Mouse (Mus musculus) gastrocnemius, adult 18-20 months (tissue): ENCODE measurements at regions not wholly inside any gene's neighbourhood (a gene's known extent, or its start where the extent isn't known, plus 50 kb on each side); places are given as distances from the start of the nearest gene placed in this dataset. TPM values are rescaled to one million over a fixed set of nuclear protein-coding genes. Genes with fewer than 3 reads are reported as not detected.
A peak's percentile ranks its signal among the peaks of the same experiment; 100 is the strongest.

Experiments used
- DNase-seq: peaks from one replicate; pipeline ENCODE4 v3.0.0; 2021; ENCODE audit warnings: low spot score
- microRNA-seq: library from miRNA; unstranded; fragments of <30 nt; microRNA quantifications from one replicate; pipeline ENCODE4 v1.2.0, GENCODE M21; 2021

- DNase-seq: no peak
Observed at GRCm38 (mm10) chr7:36538111-36538510, 159.8 kb upstream of the Tshz3 start.

DNA sequence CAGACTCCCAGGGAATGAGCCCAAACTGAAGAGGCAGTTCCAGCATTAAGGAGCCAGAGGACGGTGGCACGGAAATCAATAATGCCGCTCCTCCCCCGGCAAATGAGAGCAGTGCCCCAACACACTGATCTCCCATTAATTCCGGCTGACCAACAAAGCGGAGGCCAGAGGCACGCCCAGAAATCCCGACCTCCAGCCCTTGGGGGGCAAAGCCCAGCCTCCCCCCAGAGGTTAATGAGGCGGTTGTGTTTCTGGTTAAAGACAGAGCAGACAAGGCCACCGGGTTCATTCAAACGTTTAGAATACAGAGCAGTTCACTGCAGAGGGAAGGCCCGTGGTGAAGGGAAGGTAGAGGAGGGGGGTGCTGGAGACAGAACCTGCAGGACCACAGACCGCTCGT lies 149.9 kb upstream of the Tshz3 start:
- DNase-seq: no peak

- no peak for DNase-seq
Observed at GRCm38 (mm10) chr7:36548440-36548839, 149.5 kb upstream of the Tshz3 start.

GRCm38 (mm10) chr7:36571061-36571460 lies 126.9 kb upstream of the Tshz3 start:
- no peak for DNase-seq

DNA sequence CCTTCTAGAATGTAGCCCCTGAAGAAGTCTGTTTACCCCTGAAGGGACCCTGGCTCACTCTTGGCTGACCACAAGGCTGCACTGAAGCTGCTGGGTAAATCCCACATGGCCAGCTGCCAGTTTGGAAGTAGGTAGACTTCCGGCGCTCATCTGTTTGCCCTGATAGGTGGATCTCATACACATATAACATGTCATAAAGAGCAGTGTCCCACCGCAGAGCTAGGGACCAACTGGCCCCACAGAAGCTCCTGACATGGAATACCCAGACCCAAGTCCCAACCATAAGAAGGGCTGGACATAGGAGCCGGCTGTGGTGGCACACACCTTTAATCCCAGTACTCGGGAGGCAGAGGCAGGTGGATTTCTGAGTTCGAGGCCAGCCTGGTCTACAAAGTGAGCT lies 115.8 kb upstream of the Tshz3 start:
- DNase-seq: no peak

DNA sequence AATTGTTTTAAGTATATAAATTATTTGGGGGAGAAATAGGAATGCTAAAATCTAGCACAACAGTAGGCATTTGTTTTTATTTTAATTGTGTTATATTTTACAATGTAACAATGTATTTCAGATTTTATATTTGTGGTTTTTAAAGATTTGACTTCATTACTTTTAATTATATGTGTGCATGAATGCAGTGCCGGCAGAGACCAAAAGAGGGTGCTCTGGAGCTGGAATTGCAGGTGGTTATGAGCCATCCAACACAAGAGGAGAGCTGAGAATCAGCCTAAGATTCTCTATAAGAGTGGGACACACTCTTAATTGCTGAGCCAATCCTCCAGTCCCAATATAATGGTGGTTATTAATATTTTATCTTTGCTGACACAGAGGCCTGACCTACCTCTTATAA lies 112.9 kb upstream of the Tshz3 start:
- no peak for DNase-seq

DNA sequence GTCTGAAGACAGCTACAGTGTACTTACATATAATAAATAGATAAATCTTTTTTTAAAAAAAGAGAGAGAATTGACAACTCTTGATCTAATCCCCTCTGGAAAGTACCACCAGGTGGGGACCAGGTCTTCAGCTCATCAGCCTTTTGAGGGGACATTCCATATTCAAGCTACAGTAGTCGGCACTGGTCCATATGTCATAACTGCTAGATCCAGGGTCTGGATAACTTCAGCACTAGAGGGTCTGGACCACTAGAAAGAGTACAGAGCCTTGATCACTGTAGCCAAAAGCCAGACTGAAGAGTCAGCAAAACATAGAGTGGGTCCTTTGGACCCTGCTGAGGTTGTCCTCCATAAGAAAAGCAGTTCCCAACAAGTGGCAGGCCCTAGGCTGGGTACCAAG lies 106.4 kb upstream of the Tshz3 start:
- no peak for DNase-seq

DNA sequence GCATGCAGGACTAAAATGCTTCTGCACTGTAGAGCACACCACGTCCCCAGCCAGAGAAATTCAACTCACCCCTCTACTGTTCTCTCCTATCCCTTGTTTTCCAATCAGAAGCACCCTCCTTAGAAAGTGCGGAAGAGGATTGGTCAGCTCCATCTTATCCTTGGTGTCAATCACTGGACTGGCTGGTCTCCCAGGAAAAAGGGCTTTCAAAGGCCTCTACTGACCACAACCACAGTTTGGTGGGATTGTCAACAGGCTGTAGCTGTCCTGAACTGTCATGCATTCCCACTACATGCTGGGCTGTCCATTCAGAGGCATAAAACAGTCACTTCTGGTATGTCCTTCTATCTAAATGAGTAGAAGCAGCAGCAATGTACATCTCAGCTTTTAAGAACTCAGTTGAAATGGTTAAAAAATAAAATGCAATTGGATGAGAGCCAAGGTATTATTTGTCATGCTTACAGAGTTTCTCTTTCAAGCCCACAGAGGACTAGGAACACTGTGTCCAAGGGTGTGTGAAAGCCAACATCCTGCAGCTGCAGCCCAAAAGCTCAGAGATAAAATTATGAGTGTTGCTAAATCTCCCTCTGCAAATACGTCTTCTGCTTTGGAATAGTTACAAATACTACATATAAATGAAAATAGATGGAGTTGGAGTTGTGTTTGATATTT lies 101.2 kb upstream of the Tshz3 start:
- DNase-seq: peak; percentile 37

DNA sequence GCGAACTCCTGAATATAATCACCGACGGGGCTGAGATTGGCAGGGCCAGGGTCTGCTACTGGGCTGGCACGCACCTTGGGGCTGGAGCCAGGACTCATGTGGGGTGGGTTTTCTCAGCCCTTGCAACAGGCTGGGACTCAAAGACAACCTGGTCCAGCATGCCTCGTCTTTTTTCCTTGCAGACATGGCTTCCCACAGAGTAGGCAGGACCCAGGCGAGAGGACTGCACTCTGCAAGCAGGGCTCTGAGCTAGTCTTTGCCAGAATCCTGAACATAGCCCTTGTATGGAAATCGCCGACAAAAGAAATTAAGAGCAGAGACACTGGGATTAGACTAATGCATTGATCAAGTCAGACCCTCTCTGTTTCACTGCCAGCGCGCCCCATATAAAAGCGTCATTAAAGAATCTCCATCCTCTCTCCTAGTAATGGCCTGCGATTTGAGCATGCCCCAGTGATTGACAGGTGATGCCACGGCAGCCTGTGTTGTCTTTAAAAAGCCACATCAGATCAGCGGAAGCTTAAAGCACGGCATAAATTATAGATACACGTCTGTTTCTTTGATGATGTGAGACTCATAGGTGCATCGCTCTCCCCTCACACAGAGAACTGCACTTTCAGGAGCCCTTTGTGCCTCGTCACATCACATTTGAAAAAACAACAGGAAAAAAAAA lies 92.8 kb upstream of the Tshz3 start:
- DNase-seq: no peak

DNA sequence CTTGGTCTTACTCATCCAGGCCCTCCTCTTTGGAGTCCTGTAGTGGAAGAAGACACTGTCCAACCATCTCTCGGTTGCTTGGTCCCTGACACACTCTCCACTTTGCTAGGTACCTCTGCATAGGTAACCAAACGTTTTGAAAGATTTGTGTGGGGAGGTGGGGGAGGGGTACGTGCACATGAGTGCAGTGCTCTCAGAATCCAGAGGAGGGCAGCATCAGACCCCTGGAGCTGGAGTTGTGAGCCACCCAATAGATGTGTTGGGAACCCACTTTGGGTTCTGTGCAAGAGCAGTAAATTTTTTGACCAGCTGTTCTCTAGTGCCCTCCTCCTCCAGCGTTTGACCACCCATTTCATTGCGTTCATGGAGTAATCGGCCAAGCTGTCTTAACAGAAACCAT lies 77.7 kb upstream of the Tshz3 start:
- no peak for DNase-seq

DNA sequence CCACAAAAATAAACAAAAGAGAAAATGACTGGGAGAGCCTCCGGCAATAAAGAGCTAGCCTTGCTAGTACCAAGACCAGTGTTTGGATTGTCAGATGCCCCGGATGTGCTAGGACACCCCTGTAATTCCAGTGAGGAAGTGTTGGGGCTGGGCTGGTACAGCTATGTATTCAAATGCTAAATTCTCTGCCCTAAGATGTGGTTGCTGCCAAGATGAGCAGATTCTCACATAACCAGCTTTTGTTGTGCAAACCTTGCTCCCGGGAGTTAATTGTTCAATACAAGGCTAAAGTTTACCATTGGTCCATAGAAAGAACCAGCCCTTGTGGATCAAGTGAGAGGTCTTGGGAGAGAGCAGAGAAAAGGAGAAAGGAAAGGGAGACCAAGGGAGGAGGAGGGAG lies 53.7 kb upstream of the Tshz3 start:
- DNase-seq: no peak

Small RNA genes lying in the stretch of these regions (microRNA-seq; reads per million reads assigned to microRNA genes)
- not detected for gene Gm25247
